Mouse (Mus musculus): ENCODE data around the gene Adra2a. TPM values are rescaled to one million over a fixed set of nuclear protein-coding genes. Genes with fewer than 3 reads are reported as not detected.

Adra2a gene
- polyA plus RNA-seq, 1 experiment from 2014 or later: 2.9 TPM

- H3K4me1 ChIP-seq (replicated peaks): no peaks in the 10 kb centered on the region
- H3K9me3 ChIP-seq: no peaks in the 10 kb centered on the region
- H3K36me3 ChIP-seq: no peaks in the 10 kb centered on the region
- 68% methylated on average over 10 of the region's 10 CpGs for WGBS
- H3K9ac ChIP-seq: no peak overlapping the region
- no peaks in the 10 kb centered on the region for H3K27me3 ChIP-seq
- no peak overlapping the region for H3K4me2 ChIP-seq
- ATAC-seq (ENCODE audit: low read depth): no peak
- no peak overlapping the region for H3K27ac ChIP-seq (replicated peaks)
- no peak overlapping the region for H3K4me3 ChIP-seq
These were observed 43.4 kb downstream of the Adra2a start for GRCm38 (mm10) chr19:54087319-54087718.

- no peak overlapping the region for H3K4me3 ChIP-seq
- H3K27ac ChIP-seq (replicated peaks): no peak overlapping the region
- no peak for ATAC-seq (ENCODE audit: low read depth)
- H3K4me1 ChIP-seq (replicated peaks): peaks cover 19% of the 10 kb centered on the region
- no peaks in the 10 kb centered on the region for H3K9me3 ChIP-seq
- 88% methylated on average over 3 of the region's 3 CpGs for WGBS
- H3K36me3 ChIP-seq: no peaks in the 10 kb centered on the region
- no peak overlapping the region for H3K4me2 ChIP-seq
- H3K9ac ChIP-seq: no peak overlapping the region
- H3K27me3 ChIP-seq: 0 out of 2 replicates have a peak, but pooled peaks cover 4% of the 10 kb centered on the region
These were observed 49.6 kb downstream of the Adra2a start for GRCm38 (mm10) chr19:54093599-54093998.

GRCm38 (mm10) chr19:54095716-54096115 lies 51.8 kb downstream of the Adra2a start:
- no peaks in the 10 kb centered on the region for H3K9me3 ChIP-seq
- H3K4me3 ChIP-seq: no peak overlapping the region
- no peak overlapping the region for H3K9ac ChIP-seq
- 0 out of 2 replicates have a peak, but pooled peaks cover 4% of the 10 kb centered on the region for H3K27me3 ChIP-seq
- no peak overlapping the region for H3K4me2 ChIP-seq
- WGBS: 55% methylated on average over 5 of the region's 5 CpGs
- peaks cover 19% of the 10 kb centered on the region for H3K4me1 ChIP-seq (replicated peaks)
- no peaks in the 10 kb centered on the region for H3K36me3 ChIP-seq
- no peak overlapping the region for H3K27ac ChIP-seq (replicated peaks)
- ATAC-seq (ENCODE audit: low read depth): peak; percentile 36; the same call in 1 of the 2 replicates

- H3K9me3 ChIP-seq: no peaks in the 10 kb centered on the region
- WGBS: 94% methylated on average over 3 of the region's 3 CpGs
- no peak overlapping the region for H3K4me2 ChIP-seq
- H3K27me3 ChIP-seq: 0 out of 2 replicates have a peak, but pooled peaks cover 4% of the 10 kb centered on the region
- no peak overlapping the region for H3K9ac ChIP-seq
- no peaks in the 10 kb centered on the region for H3K36me3 ChIP-seq
- ATAC-seq (ENCODE audit: low read depth): no peak
- H3K4me1 ChIP-seq (replicated peaks): peaks cover 19% of the 10 kb centered on the region
- H3K4me3 ChIP-seq: no peak overlapping the region
- H3K27ac ChIP-seq (replicated peaks): no peak overlapping the region
These were observed 54.4 kb downstream of the Adra2a start for GRCm38 (mm10) chr19:54098367-54098766.

Other genes with a start within 250 kb of the Adra2a start
- 80.5 and 82.1 TPM in 2 replicates for gene Pdcd4, start 151.9 kb upstream of the Adra2a start, polyA plus RNA-seq (2015; fragmentation: Nextera tagmentation; extraction: Ambion mirVana)
- gene Shoc2, start 99.8 kb upstream of the Adra2a start, polyA plus RNA-seq (2015; fragmentation: Nextera tagmentation; extraction: Ambion mirVana): 71.5 and 72.9 TPM in 2 replicates
- gene Bbip1, start 99.5 kb upstream of the Adra2a start, polyA plus RNA-seq (2015; fragmentation: Nextera tagmentation; extraction: Ambion mirVana): 143 and 148 TPM in 2 replicates